Comparison of ENCODE assay signal across 14 mouse cellular contexts in genomic region chr15:13066765-13067164, GRCm38 (mm10).
A peak's percentile ranks its signal among the peaks of the same experiment; 100 is the strongest.
DNase-seq lines count a peak whose midpoint lies in the region; ATAC-seq and TF ChIP-seq lines count a peak whose summit lies in the region.
"Had no signal": no experiment of that assay in that cellular context is flagged by ENCODE, and none has a peak within 500 bp of the region (broad histone marks: within the 10 kb centered on the region; RNA-seq: fewer than 3 reads in every experiment).

No protein-coding gene starts in this region.

- no peak overlapping the region for H3K4me3 ChIP-seq in intestine, postnatal 0 days (ENCODE audit: low read depth, low read length)
- H3K4me3 ChIP-seq in intestine, embryonic 15.5 days (replicated peaks), result no peak overlapping the region
- no peak overlapping the region for H3K4me3 ChIP-seq in forebrain, embryonic 15.5 days
- no peak overlapping the region for H3K4me3 ChIP-seq in neural tube, embryonic 13.5 days

- no peak overlapping the region for H3K9ac ChIP-seq in intestine, postnatal 0 days (ENCODE audit: low read depth, low read length)
- H3K9ac ChIP-seq in intestine, embryonic 15.5 days, result no peak overlapping the region
- no peak overlapping the region for H3K9ac ChIP-seq in forebrain, embryonic 15.5 days (replicated peaks)
- no peak overlapping the region for H3K9ac ChIP-seq in neural tube, embryonic 13.5 days
- H3K9ac ChIP-seq: hindbrain, embryonic 12.5 days; midbrain, embryonic 13.5 days had no signal

- peak; percentile 17 for DNase-seq in embryo, embryonic 11 days
- DNase-seq in spleen, postnatal 36 days (ENCODE audit: low spot score in 2 of 2), result no peak
- DNase-seq in cerebellum, adult 8-10 months, result no peak
- DNase-seq: adrenal gland, postnatal 25 days; cerebellum, adult 11 months; heart, adult 18-20 months; left cerebral cortex, postnatal 4 days; lung, postnatal 14 days had no signal

- 66% methylated on average over 9 of the region's 9 CpGs for WGBS in intestine, postnatal 0 days
- 59% methylated on average over 9 of the region's 9 CpGs for WGBS in intestine, embryonic 15.5 days
- 28% methylated on average over 9 of the region's 9 CpGs for WGBS in forebrain, embryonic 15.5 days
- WGBS in neural tube, embryonic 13.5 days, result 37% methylated on average over 9 of the region's 9 CpGs

- no peaks in the 10 kb centered on the region for H3K9me3 ChIP-seq in intestine, postnatal 0 days (ENCODE audit: control insufficient read depth)
- no peaks in the 10 kb centered on the region for H3K9me3 ChIP-seq in intestine, embryonic 15.5 days
- H3K9me3 ChIP-seq in forebrain, embryonic 15.5 days, result no peaks in the 10 kb centered on the region
- no peaks in the 10 kb centered on the region for H3K9me3 ChIP-seq in neural tube, embryonic 13.5 days
- H3K9me3 ChIP-seq: hindbrain, embryonic 12.5 days; midbrain, embryonic 13.5 days had no signal

- peak overlapping the region; percentile 55; the same call in 1 of the 2 replicates for H3K4me2 ChIP-seq in intestine, postnatal 0 days (replicated peaks; ENCODE audit: low read depth)
- H3K4me2 ChIP-seq in intestine, embryonic 15.5 days (replicated peaks), result no peak overlapping the region; the same call in 1 of the 2 replicates
- H3K4me2 ChIP-seq in forebrain, embryonic 15.5 days (replicated peaks), result peak overlapping the region; percentile 49
- H3K4me2 ChIP-seq in neural tube, embryonic 13.5 days, result peak overlapping the region; percentile 7; the same call in 1 of the 2 replicates

- no peaks in the 10 kb centered on the region for H3K4me1 ChIP-seq in intestine, postnatal 0 days (replicated peaks; ENCODE audit: control insufficient read depth, insufficient read depth, low read length)
- no peaks in the 10 kb centered on the region for H3K4me1 ChIP-seq in intestine, embryonic 15.5 days (replicated peaks)
- H3K4me1 ChIP-seq in forebrain, embryonic 15.5 days, result peaks cover 21% of the 10 kb centered on the region
- peaks cover 26% of the 10 kb centered on the region for H3K4me1 ChIP-seq in neural tube, embryonic 13.5 days (replicated peaks)

- H3K36me3 ChIP-seq in intestine, postnatal 0 days (ENCODE audit: control insufficient read depth, insufficient read depth), result no peaks in the 10 kb centered on the region
- H3K36me3 ChIP-seq in intestine, embryonic 15.5 days, result no peaks in the 10 kb centered on the region
- H3K36me3 ChIP-seq in forebrain, embryonic 15.5 days, result no peaks in the 10 kb centered on the region
- H3K36me3 ChIP-seq in neural tube, embryonic 13.5 days, result no peaks in the 10 kb centered on the region
- H3K36me3 ChIP-seq: hindbrain, embryonic 12.5 days; midbrain, embryonic 13.5 days had no signal

- no peak for TF ChIP-seq CTCF in intestine, postnatal 0 days (IDR thresholded peaks at IDR 0.05; ENCODE audit: low read depth)

- H3K27me3 ChIP-seq in intestine, postnatal 0 days (replicated peaks; ENCODE audit: control insufficient read depth, insufficient read depth, low read length), result no peaks in the 10 kb centered on the region
- no peaks in the 10 kb centered on the region for H3K27me3 ChIP-seq in intestine, embryonic 15.5 days (replicated peaks)
- no peaks in the 10 kb centered on the region for H3K27me3 ChIP-seq in forebrain, embryonic 15.5 days
- H3K27me3 ChIP-seq in neural tube, embryonic 13.5 days, result no peaks in the 10 kb centered on the region
- H3K27me3 ChIP-seq: hindbrain, embryonic 12.5 days; midbrain, embryonic 13.5 days had no signal

- no peak for ATAC-seq in intestine, postnatal 0 days
- no peak for ATAC-seq in intestine, embryonic 15.5 days
- ATAC-seq in forebrain, embryonic 15.5 days (replicated peaks), result 0 out of 2 replicates have a peak, but pooled peaks have one; percentile 17
- ATAC-seq in neural tube, embryonic 13.5 days (ENCODE audit: low read depth), result peak; percentile 52; the same call in 1 of the 2 replicates

- no peak overlapping the region for H3K27ac ChIP-seq in intestine, postnatal 0 days (ENCODE audit: low read depth, low read length)
- no peak overlapping the region for H3K27ac ChIP-seq in intestine, embryonic 15.5 days
- no peak overlapping the region for H3K27ac ChIP-seq in forebrain, embryonic 15.5 days (replicated peaks)
- no peak overlapping the region for H3K27ac ChIP-seq in neural tube, embryonic 13.5 days (replicated peaks)
- H3K27ac ChIP-seq: hindbrain, embryonic 12.5 days; midbrain, embryonic 13.5 days had no signal

Comparison
In these comparisons a context has a peak if more than half of its experiments do, and no peak if none do; other contexts are left out.
1. ATAC-seq: peak in forebrain, embryonic 15.5 days (single experiment) and neural tube, embryonic 13.5 days (single experiment); none in intestine, postnatal 0 days (single experiment) and intestine, embryonic 15.5 days (single experiment).